Mouse (Mus musculus) E14TG2a.4 (cell line): ENCODE data around the gene Grin2c.

Experiments
- H3K27me3 ChIP-seq: 2 replicates; pipeline ENCODE4 v1.6.1; 2014; ENCODE audit warnings: low read length, control low read depth; ENCODE audit not compliant: insufficient read depth
- H3K36me3 ChIP-seq: 2 replicates; pipeline ENCODE4 v1.6.1; 2014; ENCODE audit warnings: low read length, control low read depth; ENCODE audit not compliant: insufficient read depth
- H3K4me1 ChIP-seq: replicated peaks from 2 replicates; pipeline ENCODE4 v1.6.1; 2014; ENCODE audit warnings: low read depth, low read length, control low read depth
- H3K4me3 ChIP-seq: replicated peaks from 2 replicates; pipeline ENCODE4 v1.5.1; 2014; ENCODE audit warnings: mild to moderate bottlenecking, low read length
- H3K9me3 ChIP-seq: 2 replicates; pipeline ENCODE4 v1.6.1; 2014; ENCODE audit warnings: low read length, control low read depth
- CTCF ChIP-seq: conservative IDR thresholded peaks from 2 replicates; pipeline ENCODE4 v1.5.1; 2014; ENCODE audit warnings: low read length
- NANOG ChIP-seq: IDR thresholded peaks from 2 replicates; pipeline ENCODE4 v1.6.1; 2014; ENCODE audit warnings: borderline replicate concordance, low read length, mixed read lengths
- POU5F1 ChIP-seq: IDR thresholded peaks from 2 replicates; pipeline ENCODE4 v1.6.1; 2014; ENCODE audit warnings: low read length, borderline replicate concordance

The Grin2c gene

GRCm38 (mm10) chr11:115273735-115274134, 6.7 kb upstream of the Grin2c start:
- TF ChIP-seq POU5F1 (no peak), NANOG (no peak), CTCF (no peak)
- H3K27me3 ChIP-seq = peaks cover 3% of the 10 kb centered on the region; the same call in 1 of the 2 replicates
- no peaks in the 10 kb centered on the region for H3K9me3 ChIP-seq
- H3K36me3 ChIP-seq = peaks cover 25% of the 10 kb centered on the region
- peaks cover 61% of the 10 kb centered on the region for H3K4me1 ChIP-seq
- no peak overlapping the region for H3K4me3 ChIP-seq

GRCm38 (mm10) chr11:115272894-115273498, 6.0 kb upstream of the Grin2c start:
- Histone ChIP-seq H3K4me3 (no peak overlapping the region), H3K4me1 (peaks cover 58% of the 10 kb centered on the region), H3K9me3 (no peaks in the 10 kb centered on the region), H3K36me3 (peaks cover 32% of the 10 kb centered on the region), H3K27me3 (peaks cover 11% of the 10 kb centered on the region)
- TF ChIP-seq POU5F1 = no peak

- Histone ChIP-seq H3K4me3 (no peak overlapping the region), H3K4me1 (peaks cover 60% of the 10 kb centered on the region), H3K9me3 (no peaks in the 10 kb centered on the region), H3K27me3 (peaks cover 26% of the 10 kb centered on the region), H3K36me3 (peaks cover 34% of the 10 kb centered on the region)
- TF ChIP-seq POU5F1 (no peak), NANOG (no peak), CTCF (no peak)
Observed at GRCm38 (mm10) chr11:115271481-115271880, 4.4 kb upstream of the Grin2c start.

GRCm38 (mm10) chr11:115271052-115271451, 4.0 kb upstream of the Grin2c start:
- Histone ChIP-seq H3K4me3 (no peak overlapping the region), H3K27me3 (peaks cover 30% of the 10 kb centered on the region), H3K9me3 (no peaks in the 10 kb centered on the region), H3K36me3 (peaks cover 34% of the 10 kb centered on the region), H3K4me1 (peaks cover 60% of the 10 kb centered on the region)
- TF ChIP-seq POU5F1 = no peak
- TF ChIP-seq CTCF = no peak
- TF ChIP-seq NANOG = no peak

- Histone ChIP-seq H3K4me1 (peaks cover 60% of the 10 kb centered on the region), H3K4me3 (peak overlapping the region; percentile 24; the same call in 1 of the 2 replicates), H3K36me3 (peaks cover 34% of the 10 kb centered on the region), H3K9me3 (no peaks in the 10 kb centered on the region), H3K27me3 (peaks cover 38% of the 10 kb centered on the region)
- TF ChIP-seq CTCF = peak; percentile 91
- TF ChIP-seq NANOG = no peak
Observed at GRCm38 (mm10) chr11:115270148-115270861, 3.3 kb upstream of the Grin2c start.

- peaks cover 46% of the 10 kb centered on the region for H3K27me3 ChIP-seq
- peak overlapping the region; percentile 57 for H3K4me3 ChIP-seq
- no peak for TF ChIP-seq CTCF
- no peak for TF ChIP-seq NANOG
- no peak for TF ChIP-seq POU5F1
- peaks cover 31% of the 10 kb centered on the region for H3K36me3 ChIP-seq
- no peaks in the 10 kb centered on the region for H3K9me3 ChIP-seq
- peaks cover 66% of the 10 kb centered on the region for H3K4me1 ChIP-seq
Observed at GRCm38 (mm10) chr11:115269330-115270066, 2.5 kb upstream of the Grin2c start.

- no peak overlapping the region for H3K4me3 ChIP-seq
- H3K4me1 ChIP-seq = peaks cover 64% of the 10 kb centered on the region
- TF ChIP-seq CTCF (no peak), NANOG (no peak), POU5F1 (no peak)
- no peaks in the 10 kb centered on the region for H3K9me3 ChIP-seq
- peaks cover 60% of the 10 kb centered on the region for H3K27me3 ChIP-seq
- H3K36me3 ChIP-seq = peaks cover 31% of the 10 kb centered on the region
Observed at GRCm38 (mm10) chr11:115267958-115268357, 915 bp upstream of the Grin2c start.

GRCm38 (mm10) chr11:115266400-115266778, 654 bp downstream of the Grin2c start:
- no peaks in the 10 kb centered on the region for H3K9me3 ChIP-seq
- TF ChIP-seq NANOG (no peak), POU5F1 (no peak), CTCF (no peak)
- H3K4me3 ChIP-seq = peak overlapping the region; percentile 75
- H3K27me3 ChIP-seq = peaks cover 76% of the 10 kb centered on the region
- peaks cover 66% of the 10 kb centered on the region for H3K4me1 ChIP-seq
- H3K36me3 ChIP-seq = peaks cover 21% of the 10 kb centered on the region
